Mouse (Mus musculus) CH12F3 (cell line): ENCODE data around the gene Nckap5.

Source experiments
- in situ Hi-C: fragments of 300-500 bp; cut with MboI; formaldehyde crosslinking; loops from 2 replicates; pipeline ENCODE4 v1.14.3; 2020; ENCODE audit warnings: low sequenced_read_pairs

The Nckap5 gene

DNA sequence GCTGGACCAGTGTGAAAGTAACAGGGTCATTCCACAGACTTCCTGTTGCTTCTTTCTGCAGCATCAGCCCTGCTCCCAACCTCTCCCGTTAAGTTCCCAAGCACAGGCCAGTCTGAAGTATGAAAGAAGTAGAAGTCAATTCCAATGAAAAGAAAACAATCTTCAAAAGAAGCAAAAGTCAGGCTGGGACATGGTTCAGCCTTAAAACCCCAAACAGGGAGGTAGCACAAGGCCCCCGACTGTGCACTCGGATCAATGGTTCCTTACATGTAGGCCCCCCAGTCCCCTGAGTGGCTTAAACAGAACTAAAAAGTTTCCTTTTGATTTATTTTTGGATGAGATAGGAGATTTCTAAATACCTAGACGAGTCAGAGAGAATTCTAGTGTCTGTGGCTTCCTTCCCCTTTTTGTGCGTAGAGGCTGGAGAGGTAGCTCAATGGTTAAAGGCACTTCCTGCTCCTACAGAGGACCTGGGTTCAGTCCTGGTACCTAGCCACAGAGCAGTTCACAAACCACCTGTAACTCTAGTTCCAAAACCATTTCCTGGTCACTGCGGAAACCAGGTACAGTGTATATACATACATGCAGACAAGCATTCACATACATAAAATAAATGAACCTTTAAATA is 260.9 kb downstream of the Nckap5 start:
- in situ Hi-C loops: no loop called here

DNA sequence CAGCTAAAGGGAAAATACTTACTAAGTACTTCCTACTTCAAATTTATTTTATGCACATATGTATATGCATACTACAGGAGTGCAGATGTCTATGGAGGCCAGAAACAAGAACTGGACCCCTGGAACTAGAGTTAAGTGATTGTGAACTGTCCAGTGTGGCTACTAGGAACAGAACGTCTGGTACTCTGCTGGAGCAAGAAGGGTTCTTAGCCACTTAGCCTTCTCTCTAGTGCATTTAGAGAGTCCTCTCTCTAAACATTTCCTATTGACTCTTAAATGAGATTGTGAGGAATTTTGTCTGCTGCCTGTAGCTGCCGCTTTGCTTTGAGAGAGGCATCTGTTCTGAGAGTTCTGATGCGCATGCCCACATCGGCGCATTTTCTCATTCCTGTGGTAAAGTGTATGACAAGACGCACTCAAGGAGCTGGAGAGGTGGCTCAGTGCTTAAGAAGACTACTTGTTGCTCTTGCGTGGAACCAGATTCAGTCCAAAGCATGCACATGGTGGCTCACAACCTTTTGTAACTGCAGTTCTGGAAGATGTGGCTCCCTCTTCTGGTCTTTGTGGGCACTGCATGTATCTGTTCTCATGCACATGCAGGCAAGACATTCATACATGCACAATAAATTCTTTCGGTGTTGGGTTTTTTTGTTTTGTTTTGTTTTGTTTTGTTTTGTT is 261.9 kb downstream of the Nckap5 start:
- in situ Hi-C loops: no loop called here

DNA sequence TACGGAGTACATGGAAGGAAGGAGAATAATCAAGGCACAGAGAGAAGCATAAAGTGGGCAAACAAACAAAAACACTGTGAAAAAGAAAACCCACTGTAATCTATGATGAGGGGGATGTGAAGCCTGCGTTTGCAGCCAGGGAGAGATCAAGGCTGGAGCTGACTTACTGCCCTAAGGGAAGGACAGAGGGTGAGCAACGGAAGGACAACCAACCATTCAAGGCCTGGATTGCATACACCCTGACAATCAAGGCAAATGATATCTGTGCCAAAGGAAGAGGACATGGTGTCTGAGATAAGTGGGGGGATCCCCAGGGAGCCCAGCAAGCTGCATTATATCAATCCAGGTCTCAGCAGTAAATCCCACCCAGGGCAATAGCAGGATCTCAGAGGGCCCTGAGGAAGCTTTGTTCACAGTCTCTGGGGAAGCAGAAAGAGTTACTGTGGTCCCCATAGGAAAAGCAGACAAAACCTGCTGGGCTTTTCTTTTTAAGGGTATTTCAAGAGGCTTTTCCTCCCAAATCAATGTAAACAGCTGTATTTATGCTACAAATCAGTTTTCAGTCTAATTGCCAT is 265.4 kb downstream of the Nckap5 start:
- in situ Hi-C loops: no loop called here

DNA sequence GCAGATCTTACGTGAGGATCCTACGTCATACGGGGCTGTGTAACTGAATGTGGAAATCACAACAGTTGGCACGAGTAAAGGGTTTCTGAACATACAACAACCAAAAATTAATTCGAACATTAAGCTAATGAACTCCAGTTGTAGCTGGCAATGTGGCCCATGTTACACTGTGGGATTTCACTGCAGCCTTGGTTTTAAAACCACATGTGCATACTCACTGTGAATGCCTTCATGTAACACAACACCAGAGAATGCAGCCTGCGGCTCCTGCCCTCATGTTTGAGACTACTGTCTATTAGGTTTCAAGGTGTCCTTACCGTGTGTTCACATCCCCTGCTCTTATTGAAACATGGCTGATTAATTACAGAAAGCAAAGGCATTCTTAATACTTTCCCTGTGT is 269.7 kb downstream of the Nckap5 start:
- in situ Hi-C loops: no loop called here

DNA sequence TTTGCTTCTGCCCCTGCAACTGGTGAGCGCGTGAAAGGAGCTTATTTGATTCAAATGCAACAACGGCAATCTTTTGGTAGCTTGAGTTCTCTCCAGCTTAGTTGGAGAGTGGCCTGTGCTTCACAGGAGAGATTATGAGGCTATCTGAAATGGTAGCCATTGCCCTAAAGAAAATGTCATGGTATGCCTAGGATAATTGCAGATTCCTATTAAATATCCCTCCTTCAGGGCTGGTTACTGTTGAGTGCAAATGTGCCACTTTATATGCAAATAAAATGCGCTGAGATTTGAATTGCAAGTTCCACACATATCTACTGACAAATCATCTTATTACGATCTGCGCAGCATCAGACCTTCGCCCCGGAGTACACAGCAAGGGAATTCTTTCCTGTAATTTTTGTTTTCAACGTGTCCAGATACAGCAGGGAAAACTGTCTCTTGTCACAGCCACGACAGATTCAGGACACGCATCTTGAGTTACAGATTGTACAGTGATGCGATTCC is 272.8 kb downstream of the Nckap5 start:
- in situ Hi-C loops: no loop called here

DNA sequence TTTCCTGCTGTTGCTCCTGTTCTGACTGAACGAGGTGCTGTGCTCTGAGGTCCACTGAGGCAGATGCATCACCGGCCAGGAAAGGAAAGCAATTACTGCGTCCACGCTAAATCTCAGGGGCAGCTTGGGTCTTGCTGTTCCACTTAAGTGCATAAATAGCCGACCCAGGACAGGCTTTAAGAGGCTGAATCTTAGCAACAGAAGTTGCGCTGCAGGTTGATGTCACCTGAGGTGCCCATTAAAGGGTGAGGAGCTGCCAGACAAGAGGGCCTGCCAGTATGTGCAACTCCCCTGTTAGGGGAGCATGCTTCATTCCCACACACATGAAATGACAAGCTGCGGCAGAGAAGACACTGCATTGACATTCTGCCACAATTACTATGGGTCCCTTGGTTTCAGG is 282.6 kb downstream of the Nckap5 start:
- in situ Hi-C loops: no loop called here

DNA sequence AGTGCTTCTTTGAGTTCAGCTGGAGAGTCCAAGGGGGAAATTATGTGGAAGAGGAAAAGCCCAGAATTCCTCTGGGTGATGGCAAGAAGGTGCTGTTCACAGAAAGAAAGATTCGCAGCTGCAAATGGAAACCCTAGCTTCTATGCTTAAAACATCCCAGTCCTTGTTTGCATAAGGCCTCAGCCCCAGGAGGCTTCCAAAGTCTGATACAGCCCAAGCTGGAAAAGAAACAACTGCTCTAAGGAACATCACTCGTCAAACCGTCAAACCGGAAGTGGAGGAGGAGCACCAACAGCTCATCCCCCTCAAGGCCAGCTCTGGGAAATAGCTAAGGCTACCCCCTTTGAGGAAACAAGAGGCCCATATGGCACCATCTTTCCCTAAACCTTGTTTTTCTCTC is 286.1 kb downstream of the Nckap5 start:
- in situ Hi-C loops: no loop called here

DNA sequence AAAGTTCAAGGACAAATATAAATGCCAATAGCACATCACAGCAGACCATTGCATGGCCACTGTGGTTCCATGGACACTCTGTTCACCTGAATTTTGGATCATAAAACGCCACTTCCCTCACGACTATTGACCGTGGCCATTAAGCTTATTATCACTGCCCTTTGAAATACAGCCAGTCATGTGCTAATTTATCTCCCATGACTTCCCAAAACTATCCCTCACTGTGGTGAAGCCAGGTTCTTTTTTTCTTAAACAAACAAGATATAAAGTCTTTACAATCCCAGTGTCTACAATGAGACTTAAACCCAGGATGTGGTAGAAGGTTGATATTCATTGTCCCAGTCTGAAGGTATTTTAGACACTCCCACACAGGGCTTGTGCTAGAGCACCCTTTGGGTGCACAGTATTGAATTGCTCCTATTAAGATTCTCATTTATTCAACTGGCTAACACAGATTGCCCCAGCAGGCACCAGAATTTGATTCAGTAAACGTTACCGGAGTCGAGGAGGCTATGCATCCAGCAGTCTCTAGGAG is 293.3 kb downstream of the Nckap5 start:
- in situ Hi-C loops: no loop called here

DNA sequence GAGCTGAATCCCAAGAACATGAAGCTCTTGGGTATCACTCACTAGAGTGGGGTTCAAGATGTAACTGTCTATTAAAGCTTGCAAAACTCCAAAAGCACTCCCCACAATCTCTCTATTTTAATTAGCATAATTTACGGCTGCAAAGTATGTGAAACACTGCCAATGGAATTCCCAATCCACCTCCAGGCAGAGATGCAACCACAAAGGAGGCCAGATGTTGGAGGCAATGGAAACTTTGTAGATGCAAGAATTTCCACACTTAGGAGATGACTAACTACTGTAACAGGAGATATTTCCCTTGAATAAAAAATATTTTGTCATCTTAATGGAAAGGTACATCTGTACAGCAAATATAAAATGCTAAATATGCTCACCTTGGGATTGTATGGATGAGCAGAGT is 295.1 kb downstream of the Nckap5 start:
- in situ Hi-C loops: no loop called here

DNA sequence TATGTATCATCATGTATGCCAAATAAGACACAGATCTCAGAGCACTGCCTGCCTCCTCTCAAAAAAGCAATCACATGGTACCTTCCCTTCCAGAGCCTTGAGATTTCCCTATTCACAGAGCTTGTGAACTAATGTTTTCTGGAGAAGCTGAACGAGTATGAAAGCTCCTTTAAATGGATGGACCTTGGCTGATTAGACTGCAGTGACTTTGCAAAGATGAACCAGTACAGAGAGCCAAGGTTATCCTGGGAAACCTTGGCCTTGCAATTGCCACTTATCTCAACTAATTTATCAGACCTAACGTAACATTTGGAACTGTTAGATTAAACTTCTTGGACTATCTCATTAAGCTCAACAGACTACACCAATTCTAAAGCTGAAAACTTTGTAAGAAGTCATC is 296.6 kb downstream of the Nckap5 start:
- in situ Hi-C loops: no loop called here

DNA sequence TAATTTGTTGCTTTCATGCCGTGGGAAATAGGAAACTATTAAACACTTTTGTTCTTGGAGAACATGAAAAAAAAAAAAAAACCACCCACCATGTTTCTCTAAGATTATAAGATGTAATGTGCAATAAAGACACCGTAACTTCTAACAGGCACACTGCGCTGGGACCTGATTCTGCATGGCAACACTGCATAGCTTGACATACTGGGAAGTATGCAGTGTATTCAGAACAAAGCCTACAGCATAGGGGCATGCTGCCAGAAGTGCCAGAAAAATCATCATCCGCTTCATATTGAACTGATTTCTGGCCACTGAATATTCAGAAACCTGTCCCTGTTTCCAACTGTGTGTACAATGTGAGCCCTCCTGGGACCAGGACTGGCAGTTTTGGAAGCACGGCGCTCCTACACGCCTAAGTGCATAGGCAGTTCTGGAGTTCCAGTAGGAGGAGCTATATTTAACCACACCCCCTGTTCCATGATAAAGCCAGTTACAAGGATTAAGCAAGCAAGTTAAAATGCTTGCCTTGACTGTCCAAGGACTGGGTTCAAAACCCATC is 302.5 kb downstream of the Nckap5 start:
- in situ Hi-C loops: no loop called here

DNA sequence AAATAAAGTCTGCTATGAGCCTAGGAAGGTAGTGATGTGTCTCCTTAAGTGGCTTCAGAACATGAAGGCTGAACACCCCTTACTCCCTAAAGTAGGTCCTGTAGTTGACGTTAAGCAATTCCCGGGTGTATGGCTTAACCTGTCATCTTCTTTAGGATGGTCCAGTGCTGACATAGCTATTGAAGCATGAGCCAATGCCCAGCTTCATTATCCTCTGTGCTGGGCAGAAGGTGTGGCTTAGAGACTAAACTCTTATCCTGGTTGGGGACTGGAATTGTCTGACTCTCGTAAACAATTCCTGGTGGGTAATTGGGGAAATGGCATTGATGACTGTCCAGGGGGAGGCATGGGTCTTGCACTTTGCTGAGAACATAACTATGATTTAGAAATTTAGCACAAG is 312.5 kb downstream of the Nckap5 start:
- in situ Hi-C loops: no loop called here

DNA sequence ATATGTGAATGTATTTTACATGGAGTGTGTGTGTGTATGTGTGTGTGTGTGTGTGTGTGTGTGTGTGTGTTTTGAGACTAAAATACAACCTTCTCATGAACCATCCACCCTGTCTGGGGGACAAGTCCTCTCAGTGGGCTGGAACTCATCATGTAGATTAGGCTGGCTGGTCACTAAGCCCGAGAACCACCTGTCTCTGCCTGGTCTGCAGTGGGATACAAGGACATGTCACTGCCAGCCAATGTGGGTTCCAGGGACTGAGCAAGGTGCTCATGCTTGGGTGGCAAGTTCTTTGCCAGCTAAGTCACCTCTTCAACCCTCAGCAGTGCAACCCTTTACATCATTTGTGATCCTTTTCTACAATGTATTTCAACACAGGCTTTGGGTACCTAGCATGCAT is 313.2 kb downstream of the Nckap5 start:
- in situ Hi-C loops: no loop called here

DNA sequence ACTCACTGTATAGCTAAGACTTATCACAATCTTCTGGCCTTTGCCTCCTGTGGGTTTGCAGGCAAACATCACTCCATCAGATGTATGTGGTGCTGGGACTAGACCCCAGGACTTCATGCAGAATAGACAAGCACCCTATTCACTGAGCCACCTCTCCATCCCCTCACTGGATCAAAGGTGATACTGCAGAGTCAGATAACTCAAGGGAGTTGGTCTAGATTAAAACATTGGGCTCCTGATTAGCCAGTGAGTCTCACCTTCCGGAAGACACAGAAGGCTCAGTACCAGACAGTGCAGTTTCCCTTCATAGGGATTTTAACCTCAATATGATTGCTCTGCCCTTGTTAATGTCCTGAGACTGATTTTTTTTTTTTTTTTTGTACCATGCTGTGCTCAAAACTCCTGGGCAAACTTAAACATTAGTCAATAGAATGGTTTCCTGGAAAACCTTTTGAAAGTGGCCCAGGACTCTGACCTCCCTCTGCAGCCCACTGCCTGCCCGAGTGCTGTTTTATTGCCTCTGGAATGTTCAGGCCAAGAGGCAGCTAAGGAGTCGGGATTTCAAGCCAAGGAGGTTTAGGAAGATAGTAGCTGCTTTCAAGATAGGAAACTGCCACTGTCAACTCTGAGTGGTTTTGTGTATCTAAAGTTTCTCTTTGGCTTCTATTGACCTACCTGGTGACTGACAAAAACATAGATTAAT is 315.4 kb downstream of the Nckap5 start:
- in situ Hi-C loops: no loop called here

DNA sequence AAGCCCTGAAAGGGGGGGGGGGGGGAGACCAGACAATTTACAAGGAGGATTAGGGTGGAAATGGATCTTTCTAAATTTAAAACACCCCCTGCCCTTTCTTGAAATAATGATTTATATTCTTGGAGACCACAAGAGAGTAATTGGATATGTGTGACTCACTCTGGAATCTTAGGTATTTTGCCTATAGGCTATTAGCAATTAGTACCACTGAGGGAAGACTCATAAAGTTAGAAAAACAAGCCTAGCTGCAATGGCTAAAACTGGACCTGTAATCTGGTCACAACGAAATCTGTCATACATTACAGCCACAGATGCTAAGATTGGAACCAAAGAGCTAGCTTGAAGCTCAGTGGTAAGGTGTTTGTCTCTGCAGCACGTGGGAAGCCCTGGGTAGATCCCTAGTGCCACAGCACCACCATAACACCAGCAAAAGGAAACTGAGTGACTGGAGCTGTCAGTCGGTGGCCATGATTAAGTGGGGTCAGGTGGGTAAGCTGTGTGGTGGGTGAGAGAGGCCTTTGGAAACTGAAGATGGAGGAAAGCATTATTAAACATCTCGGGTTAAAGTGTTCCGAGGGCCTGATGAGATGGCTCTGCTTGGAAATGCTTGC is 318.7 kb downstream of the Nckap5 start:
- in situ Hi-C loops: no loop called here

DNA sequence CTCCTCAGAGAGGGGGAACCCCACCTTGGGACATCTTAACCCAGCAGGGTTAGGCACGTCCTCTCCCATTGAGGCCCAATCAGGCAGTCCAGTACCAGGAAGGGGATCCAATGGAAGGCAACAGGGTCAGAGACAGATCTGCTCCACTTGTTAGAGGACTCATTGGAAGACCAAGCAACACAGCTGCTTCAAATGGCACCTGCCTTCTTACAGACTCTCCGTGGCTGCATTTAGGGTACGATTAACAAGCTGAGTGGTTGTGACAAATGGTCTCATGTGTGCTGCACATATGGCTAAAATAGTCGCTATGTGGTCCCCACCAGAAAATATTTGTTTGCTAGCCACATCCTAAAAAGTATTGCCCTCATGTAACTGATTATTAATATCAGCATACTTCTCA is 325.9 kb downstream of the Nckap5 start:
- in situ Hi-C loops: no loop called here

DNA sequence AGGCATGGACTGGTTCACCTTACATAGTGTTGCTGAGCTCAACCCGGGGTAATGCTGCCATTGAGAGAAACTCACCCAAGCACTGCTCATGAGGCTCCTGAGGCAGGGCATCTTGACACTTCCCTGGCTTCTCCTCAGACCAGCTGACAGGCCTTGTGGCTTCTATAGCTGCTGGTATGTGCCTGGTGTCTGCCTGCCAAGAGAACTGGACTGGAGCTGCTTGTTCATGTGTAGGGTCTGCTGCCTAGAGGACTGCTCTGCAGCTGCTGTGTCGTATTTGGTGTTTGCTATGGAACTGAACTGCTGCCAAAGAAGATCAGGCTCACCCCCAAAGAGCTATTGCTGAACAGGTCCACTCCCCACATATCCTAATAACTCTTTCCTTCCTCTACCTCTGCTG is 327.9 kb downstream of the Nckap5 start:
- in situ Hi-C loops: no loop called here

DNA sequence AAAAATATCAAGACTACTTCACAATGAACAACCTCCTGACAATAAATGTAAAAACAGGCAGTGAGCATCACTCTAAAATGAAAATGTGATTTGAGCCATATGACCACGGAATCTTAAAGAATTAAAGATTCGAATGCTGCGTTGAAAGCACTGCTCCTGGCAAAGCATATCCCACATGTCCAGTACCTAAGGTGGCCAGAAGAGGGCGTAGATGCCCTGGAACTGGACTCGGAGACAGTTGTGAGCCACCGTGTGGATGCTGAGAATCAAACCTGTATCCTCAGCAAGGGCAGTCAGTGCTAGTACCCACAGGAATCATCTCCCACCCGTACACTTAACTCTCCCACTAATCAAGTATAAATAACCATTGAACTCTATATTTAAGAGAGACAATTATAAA is 333.9 kb downstream of the Nckap5 start:
- in situ Hi-C loops: no loop called here

DNA sequence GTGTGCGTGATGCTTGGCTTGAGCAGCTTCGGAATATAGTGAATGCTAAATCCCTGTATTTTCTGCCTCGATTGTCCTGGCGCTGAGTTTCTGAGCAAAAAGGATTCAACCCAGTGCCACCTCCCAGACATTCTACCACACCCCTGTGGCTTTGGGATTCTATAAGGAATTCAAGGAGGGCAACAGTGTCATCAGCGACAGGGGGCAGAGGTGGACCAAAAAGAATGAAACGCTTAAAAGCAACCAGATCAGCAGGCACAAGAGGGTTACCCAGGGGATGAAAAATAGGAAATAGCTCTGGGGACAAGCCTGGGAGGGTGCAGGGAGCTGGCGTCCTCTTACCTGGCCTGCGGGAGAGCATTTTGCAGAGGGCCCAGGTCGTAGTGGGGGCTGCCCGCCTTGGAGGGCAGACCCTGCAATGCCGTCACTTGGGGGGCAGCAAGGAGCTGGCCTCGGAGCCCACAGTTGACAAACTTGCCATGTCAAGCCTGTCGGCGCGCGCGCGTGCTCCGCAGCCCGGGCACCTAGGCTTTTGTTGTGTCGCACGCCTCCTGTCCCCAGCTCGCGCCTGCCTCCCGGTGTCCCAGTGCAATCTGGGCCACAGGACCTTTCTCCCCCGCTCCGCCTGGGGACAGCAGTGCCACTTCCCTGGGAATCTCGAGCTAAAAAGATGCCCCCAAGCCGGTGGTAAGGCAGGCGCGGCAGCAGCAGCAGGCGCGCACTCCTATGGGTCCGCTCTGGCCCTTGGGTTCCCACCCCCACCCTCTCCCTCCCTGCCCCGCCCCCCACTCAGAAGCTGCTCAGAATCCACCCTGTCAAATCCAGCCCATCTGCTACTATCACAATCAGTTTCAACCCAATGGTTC is 338.2 kb downstream of the Nckap5 start:
- in situ Hi-C loops: no loop called here

DNA sequence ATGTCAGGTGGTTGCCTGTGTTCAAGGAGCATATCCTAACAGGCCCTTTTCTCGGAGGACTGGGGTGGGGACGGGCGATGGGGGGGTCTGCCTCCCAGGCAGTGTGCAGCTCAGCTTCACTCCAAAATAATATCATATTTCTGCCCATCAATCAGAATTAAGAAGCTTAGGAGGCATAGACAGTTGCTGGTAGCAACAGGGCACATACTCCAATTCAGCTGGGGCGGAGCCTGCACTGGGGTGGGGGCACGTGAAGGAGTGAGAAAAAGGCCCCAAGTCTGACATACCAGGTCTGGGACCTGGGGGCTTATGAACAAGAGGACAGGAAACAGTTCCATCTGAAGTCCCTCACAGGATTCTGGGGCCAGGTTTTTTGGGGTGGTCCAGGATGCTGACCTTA is 339.2 kb downstream of the Nckap5 start:
- in situ Hi-C loops: no loop called here
